In the genomic region with DNA sequence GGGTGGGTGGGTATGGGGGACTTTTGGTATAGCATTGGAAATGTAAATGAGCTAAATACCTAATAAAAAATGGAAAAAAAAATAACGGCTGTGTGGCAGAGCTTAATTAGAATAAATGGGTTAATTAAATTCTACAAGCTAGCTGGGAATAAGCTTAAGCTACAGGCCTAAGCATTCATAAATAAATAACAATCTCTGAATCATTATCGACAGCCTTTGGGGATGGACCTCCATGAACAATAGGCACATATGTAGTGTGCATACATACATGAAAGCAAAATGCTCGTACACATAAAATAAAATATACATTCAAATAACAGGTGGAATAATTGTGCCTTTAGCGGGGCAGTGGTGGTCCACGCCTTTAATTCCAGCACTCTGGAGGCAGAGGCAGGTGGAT, we compare ENCODE assay signal across 34 mouse cellular contexts. TPM values are rescaled to one million over a fixed set of nuclear protein-coding genes. Genes with fewer than 3 reads are reported as not detected.
"Had no signal": no experiment of that assay in that cellular context is flagged by ENCODE, and none has a peak within 500 bp of the region (broad histone marks: within the 10 kb centered on the region; RNA-seq: fewer than 3 reads in every experiment).

No protein-coding gene starts in this region.

- H3K9me3 ChIP-seq: embryonic facial prominence, embryonic 10.5 days; embryonic facial prominence, embryonic 12.5 days; embryonic facial prominence, embryonic 13.5 days; embryonic facial prominence, embryonic 15.5 days; forebrain, embryonic 10.5 days; forebrain, embryonic 12.5 days; forebrain, embryonic 13.5 days; forebrain, embryonic 15.5 days had no signal

- H3K4me3 ChIP-seq: embryonic facial prominence, embryonic 10.5 days; embryonic facial prominence, embryonic 12.5 days; embryonic facial prominence, embryonic 13.5 days; embryonic facial prominence, embryonic 15.5 days; erythroblast, embryonic 14.5 days; forebrain, embryonic 10.5 days; forebrain, embryonic 12.5 days; forebrain, embryonic 13.5 days; forebrain, embryonic 15.5 days; gastrocnemius, adult 2 months had no signal

- DNase-seq: cerebellum, adult 2 months; cerebellum, adult 8-10 months; cerebellum, adult 9-10 months; cerebellum, adult 9-11 months; cerebellum, postnatal 10 days; cerebellum, postnatal 14 days; cerebellum, postnatal 25 days; cerebellum, postnatal 36 days; embryo, embryonic 11 days; forebrain, postnatal 0 days; gastrocnemius, adult 2 months; gastrocnemius, postnatal 10 days; gastrocnemius, postnatal 14 days; gastrocnemius, postnatal 25 days; gastrocnemius, postnatal 36 days; heart, adult 18-20 months had no signal

- H3K36me3 ChIP-seq: embryonic facial prominence, embryonic 10.5 days; embryonic facial prominence, embryonic 12.5 days; embryonic facial prominence, embryonic 13.5 days; embryonic facial prominence, embryonic 15.5 days; forebrain, embryonic 10.5 days; forebrain, embryonic 12.5 days; forebrain, embryonic 15.5 days had no signal

- ATAC-seq: forebrain, embryonic 13.5 days; forebrain, embryonic 14.5 days; forebrain, embryonic 15.5 days; forebrain, embryonic 16.5 days; forebrain, postnatal 0 days had no signal

- H3K27ac ChIP-seq: embryonic facial prominence, embryonic 10.5 days; embryonic facial prominence, embryonic 12.5 days; embryonic facial prominence, embryonic 13.5 days; embryonic facial prominence, embryonic 15.5 days; forebrain, embryonic 10.5 days; forebrain, embryonic 12.5 days; forebrain, embryonic 13.5 days; forebrain, embryonic 15.5 days; gastrocnemius, adult 2 months had no signal

- H3K4me2 ChIP-seq: embryonic facial prominence, embryonic 12.5 days; embryonic facial prominence, embryonic 13.5 days; embryonic facial prominence, embryonic 15.5 days; forebrain, embryonic 12.5 days; forebrain, embryonic 13.5 days; forebrain, embryonic 15.5 days had no signal

- H3K9ac ChIP-seq: embryonic facial prominence, embryonic 12.5 days; embryonic facial prominence, embryonic 13.5 days; embryonic facial prominence, embryonic 15.5 days; forebrain, embryonic 12.5 days; forebrain, embryonic 13.5 days; forebrain, embryonic 15.5 days; forebrain, postnatal 0 days had no signal

RNA-seq across cellular contexts. Expression of a gene that starts 4.7 kb away (rescaled TPM):
- total RNA-seq: common myeloid progenitor, adult 5-6 weeks; forebrain, postnatal 0 days; gastrocnemius, postnatal 4 days; granulocyte monocyte progenitor cell, adult 5-6 weeks had no signal
- polyA plus RNA-seq: cerebellum, adult 2 months; cortical plate, adult 2 months; embryonic facial prominence, embryonic 10.5 days; embryonic facial prominence, embryonic 11.5 days; erythroblast, embryonic 14.5 days; forebrain, embryonic 10.5 days; forebrain, embryonic 11.5 days; forebrain, embryonic 12.5 days; forebrain, embryonic 13.5 days; forebrain, embryonic 14.5 days; forebrain, embryonic 15.5 days; forebrain, embryonic 16.5 days; forebrain, postnatal 0 days; frontal cortex, adult 2 months had no signal

RNA-seq across cellular contexts. Expression of a gene that starts 57.3 kb away (rescaled TPM):
- total RNA-seq: common myeloid progenitor, adult 5-6 weeks had no signal
